ENCODE assay signal across 8 mouse cellular contexts in genomic region chr2:101871179-101871578, GRCm38 (mm10). TPM values are rescaled to one million over a fixed set of nuclear protein-coding genes. Genes with fewer than 3 reads are reported as not detected.
A peak's percentile ranks its signal among the peaks of the same experiment; 100 is the strongest.
DNase-seq lines count a peak whose midpoint lies in the region; ATAC-seq and TF ChIP-seq lines count a peak whose summit lies in the region.

No protein-coding gene starts in this region.

- no peak for ATAC-seq in heart, embryonic 11.5 days (replicated peaks; ENCODE audit: insufficient number of reproducible peaks, low FRiP score, low TSS enrichment)
- ATAC-seq in kidney, embryonic 14.5 days (ENCODE audit: low FRiP score, low TSS enrichment) = peak; percentile 49; the same call in 1 of the 2 replicates
- ATAC-seq in lung, postnatal 0 days = peak; percentile 43; the same call in 1 of the 2 replicates

- TF ChIP-seq EP300 in lung, postnatal 0 days (IDR thresholded peaks at IDR 0.05) = no peak

- WGBS in heart, embryonic 11.5 days (ENCODE audit: insufficient replicate concordance) = 29% methylated on average over 14 of the region's 14 CpGs
- WGBS in kidney, embryonic 14.5 days = 24% methylated on average over 14 of the region's 14 CpGs
- 21% methylated on average over 14 of the region's 14 CpGs for WGBS in lung, postnatal 0 days

- TF ChIP-seq CTCF in lung, postnatal 0 days (IDR thresholded peaks at IDR 0.05) = peak; percentile 76

- no peak overlapping the region for H3K9ac ChIP-seq in heart, embryonic 11.5 days (ENCODE audit: low read depth, low read length)
- H3K9ac ChIP-seq in kidney, embryonic 14.5 days (ENCODE audit: low read depth, low read length) = 0 out of 2 replicates have a peak overlapping the region, but pooled peaks have one; percentile 47
- H3K9ac ChIP-seq in lung, postnatal 0 days (replicated peaks; ENCODE audit: low read depth) = no peak overlapping the region

- H3K4me3 ChIP-seq in heart, embryonic 11.5 days (ENCODE audit: low read depth, low read length) = 0 out of 2 replicates have a peak overlapping the region, but pooled peaks have one; percentile 19
- peak overlapping the region; percentile 21; the same call in 1 of the 2 replicates for H3K4me3 ChIP-seq in kidney, embryonic 14.5 days (ENCODE audit: low read length)
- H3K4me3 ChIP-seq in lung, postnatal 0 days (ENCODE audit: low read depth, low read length) = no peak overlapping the region

- peak; percentile 32 for DNase-seq in cerebellum, adult 8-10 months
- no peak for DNase-seq in cerebellum, adult 9-10 months
- peak; percentile 34 for DNase-seq in CD4-positive helper T cell, adult 2 months (ENCODE audit: low read depth, low spot score)
- peak; percentile 63 to 71 for DNase-seq in cerebellum, postnatal 14 days
- DNase-seq in lung, postnatal 0 days (ENCODE audit: low spot score) = peak; percentile 81
- peak; percentile 14 to 27 for DNase-seq in spleen, postnatal 36 days (ENCODE audit: low spot score in 2 of 2)

- no peaks in the 10 kb centered on the region for H3K36me3 ChIP-seq in heart, embryonic 11.5 days (ENCODE audit: control insufficient read depth, insufficient read depth, low read length)
- H3K36me3 ChIP-seq in kidney, embryonic 14.5 days (ENCODE audit: control insufficient read depth, insufficient read depth, low read length) = no peaks in the 10 kb centered on the region
- no peaks in the 10 kb centered on the region for H3K36me3 ChIP-seq in lung, postnatal 0 days (ENCODE audit: insufficient read depth, low read length)

- H3K9me3 ChIP-seq in heart, embryonic 11.5 days (replicated peaks; ENCODE audit: control insufficient read depth, low read length) = no peaks in the 10 kb centered on the region
- no peaks in the 10 kb centered on the region for H3K9me3 ChIP-seq in kidney, embryonic 14.5 days (ENCODE audit: control insufficient read depth, low read length)
- no peaks in the 10 kb centered on the region for H3K9me3 ChIP-seq in lung, postnatal 0 days (ENCODE audit: low read length)

- no peaks in the 10 kb centered on the region for H3K4me1 ChIP-seq in heart, embryonic 11.5 days (ENCODE audit: control insufficient read depth, insufficient read depth, low read length)
- no peaks in the 10 kb centered on the region for H3K4me1 ChIP-seq in kidney, embryonic 14.5 days (ENCODE audit: control insufficient read depth, insufficient read depth, low read length)
- no peaks in the 10 kb centered on the region for H3K4me1 ChIP-seq in lung, postnatal 0 days (ENCODE audit: insufficient read depth, low read depth, low read length)

- peak overlapping the region; percentile 56 for H3K4me2 ChIP-seq in heart, embryonic 11.5 days
- H3K4me2 ChIP-seq in kidney, embryonic 14.5 days (replicated peaks; ENCODE audit: low read depth, low read length) = peak overlapping the region; percentile 32
- peak overlapping the region; percentile 37; the same call in 1 of the 2 replicates for H3K4me2 ChIP-seq in lung, postnatal 0 days (replicated peaks; ENCODE audit: low read depth, low read length)

- H3K27ac ChIP-seq in heart, embryonic 11.5 days (ENCODE audit: low read depth, low read length) = no peak overlapping the region
- H3K27ac ChIP-seq in kidney, embryonic 14.5 days (ENCODE audit: low read depth, low read length) = no peak overlapping the region
- no peak overlapping the region for H3K27ac ChIP-seq in lung, postnatal 0 days (ENCODE audit: low read length)

- H3K27me3 ChIP-seq in heart, embryonic 11.5 days (ENCODE audit: control insufficient read depth, insufficient read depth, low read length) = no peaks in the 10 kb centered on the region
- H3K27me3 ChIP-seq in kidney, embryonic 14.5 days (ENCODE audit: control insufficient read depth, insufficient read depth, low read length) = no peaks in the 10 kb centered on the region
- no peaks in the 10 kb centered on the region for H3K27me3 ChIP-seq in lung, postnatal 0 days (replicated peaks; ENCODE audit: insufficient read depth, low read length)

RNA-seq across cellular contexts. Expression of gene Prr5l, which starts 11.6 kb away (rescaled TPM):
- 7.4 and 9.2 TPM in 2 replicates for polyA plus RNA-seq in heart, embryonic 11.5 days (2014; fragmentation: Nextera tagmentation; extraction: Ambion mirVana)
- 44.4 and 56.8 TPM in 2 replicates for polyA plus RNA-seq in kidney, embryonic 14.5 days (2014; fragmentation: Nextera tagmentation; extraction: Ambion mirVana)
- polyA plus RNA-seq in lung, postnatal 0 days (2015; fragmentation: Nextera tagmentation; extraction: Ambion mirVana) = 40.5 and 52.5 TPM in 2 replicates

RNA-seq across cellular contexts. Expression of gene Commd9, which starts 14.9 kb away (rescaled TPM):
- polyA plus RNA-seq in heart, embryonic 11.5 days (2014; fragmentation: Nextera tagmentation; extraction: Ambion mirVana) = 48.8 and 52.2 TPM in 2 replicates
- polyA plus RNA-seq in kidney, embryonic 14.5 days (2014; fragmentation: Nextera tagmentation; extraction: Ambion mirVana) = 61.0 and 61.2 TPM in 2 replicates
- polyA plus RNA-seq in lung, postnatal 0 days (2015; fragmentation: Nextera tagmentation; extraction: Ambion mirVana) = 44.8 and 50.0 TPM in 2 replicates
